Mouse (Mus musculus) embryonic fibroblast, embryonic 13.5 days (primary cell): ENCODE measurements around the gene BC025446. TPM values are rescaled to one million over a fixed set of nuclear protein-coding genes. Genes with fewer than 3 reads are reported as not detected.

Experiments
- H3K27ac ChIP-seq: 2 replicates; pipeline ENCODE4 v1.5.1; 2012; ENCODE audit warnings: low read length, control low read depth, inconsistent platforms; ENCODE audit not compliant: insufficient read depth
- H3K4me1 ChIP-seq: 2 replicates; pipeline ENCODE4 v1.6.1; 2011; ENCODE audit warnings: low read length; ENCODE audit not compliant: control insufficient read depth, insufficient read depth
- H3K4me3 ChIP-seq: 2 replicates; pipeline ENCODE4 v1.5.1; 2011; ENCODE audit warnings: mild to moderate bottlenecking, control low read depth, low read length; ENCODE audit not compliant: insufficient read depth
- CTCF ChIP-seq: IDR thresholded peaks from 2 replicates; pipeline ENCODE4 v1.5.1; 2011; ENCODE audit warnings: mild to moderate bottlenecking, control low read depth, low read length, moderate library complexity, borderline replicate concordance; ENCODE audit not compliant: insufficient read depth
- POLR2A ChIP-seq: IDR thresholded peaks from 2 replicates; pipeline ENCODE4 v1.6.1; 2011; ENCODE audit warnings: low read depth, mild to moderate bottlenecking, control low read depth, low read length, moderate library complexity
- polyA plus RNA-seq: library from polyadenylated mRNA; stranded (reverse); fragments of >200 nt; gene quantifications from 2 replicates; pipeline ENCODE4 v1.2.4, GENCODE M21; 2011; ENCODE audit warnings: low read depth; ENCODE audit not compliant: missing spikeins, insufficient read length

The BC025446 gene
- polyA plus RNA-seq, 1 experiment, result not detected

- no peak overlapping the region for H3K4me3 ChIP-seq
- TF ChIP-seq POLR2A, result no peak
- no peak for TF ChIP-seq CTCF
Measured at GRCm38 (mm10) chr15:75271891-75272290, 55.7 kb downstream of the BC025446 start.

More at GRCm38 (mm10) chr15:75271891-75272290, 55.7 kb downstream of the BC025446 start:
- Histone ChIP-seq H3K4me1 (peaks cover 11% of the 10 kb centered on the region; the same call in 1 of the 2 replicates), H3K27ac (peak overlapping the region; percentile 7)

Other genes with a start within 250 kb of the BC025446 start
- 0.58 TPM in 1 of 2 replicates, not detected in the other for gene Ly6i, start 232.9 kb upstream of the BC025446 start, polyA plus RNA-seq
- gene Ly6a, start 218.3 kb upstream of the BC025446 start, polyA plus RNA-seq, result 261 and 427 TPM in 2 replicates
- 28.7 and 40.8 TPM in 2 replicates for gene Ly6c1, start 167.5 kb upstream of the BC025446 start, polyA plus RNA-seq
- gene Ly6c2, start 104.4 kb upstream of the BC025446 start, polyA plus RNA-seq, result 0.58 and 2.4 TPM in 2 replicates
- not detected in 2 replicates for gene Ly6g, start 61.1 kb upstream of the BC025446 start, polyA plus RNA-seq
- gene Ly6f, start 52.0 kb downstream of the BC025446 start, polyA plus RNA-seq, result not detected in 2 replicates